Mouse (Mus musculus) kidney, adult 2 months (tissue): ENCODE measurements around the gene Grin3b.

ENCODE experiments used
- CTCF ChIP-seq: fragments of 200-500 bp; conservative IDR thresholded peaks from 2 replicates; pipeline ENCODE4 v1.5.1; 2011; ENCODE audit warnings: low read depth, mild to moderate bottlenecking, control low read depth, low read length, moderate library complexity, mixed read lengths; ENCODE audit not compliant: insufficient read depth, insufficient read length
- POLR2A ChIP-seq: fragments of 200-500 bp; IDR thresholded peaks from one replicate; pipeline ENCODE4 v1.6.1; 2011; ENCODE audit warnings: low read depth, low read length, control low read depth

DNA sequence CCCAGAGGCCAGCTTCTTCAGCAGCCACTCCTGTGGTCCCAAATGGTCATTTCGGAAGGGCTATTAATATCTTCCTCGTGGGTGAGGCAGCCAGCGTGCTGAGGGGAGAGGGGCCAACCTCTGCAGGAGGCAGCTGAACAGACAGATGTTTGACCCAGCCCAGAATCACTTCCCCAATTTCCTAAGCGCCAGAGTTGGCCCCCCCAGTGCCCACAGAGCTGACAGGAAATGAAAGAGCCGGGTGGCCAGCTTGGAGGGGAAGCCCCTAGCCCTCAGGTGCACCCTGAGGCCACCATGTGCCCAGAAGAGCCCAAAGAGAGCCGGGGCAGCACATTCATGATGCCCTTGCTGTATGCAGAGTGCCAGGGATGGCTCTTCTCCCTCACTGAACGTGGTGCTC, 29.8 kb upstream of the Grin3b start:
- TF ChIP-seq CTCF (no peak), POLR2A (no peak)
